Comparison of ENCODE assay signal across 21 mouse cellular contexts in the genomic region with DNA sequence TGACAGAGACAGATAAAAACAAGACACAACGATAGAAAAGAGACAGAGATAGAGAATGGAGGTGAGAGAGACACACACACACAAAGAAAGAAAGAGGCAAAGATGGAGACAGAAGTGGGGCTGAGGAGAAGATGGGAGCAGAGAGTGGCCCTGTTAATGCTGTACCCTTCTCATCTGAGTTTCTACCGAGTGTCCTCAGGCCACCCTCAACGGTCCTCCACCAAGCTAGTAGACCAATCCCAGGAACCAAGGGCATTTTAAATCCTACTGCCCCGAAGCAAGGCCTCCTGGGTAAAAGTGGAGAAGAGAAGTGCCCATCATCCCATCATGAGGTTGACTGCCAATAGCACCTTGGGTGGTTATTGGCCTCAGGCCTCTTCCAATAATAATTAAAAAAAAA. TPM values are rescaled to one million over a fixed set of nuclear protein-coding genes. Genes with fewer than 3 reads are reported as not detected.
"Had no signal": no experiment of that assay in that cellular context is flagged by ENCODE, and none has a peak within 500 bp of the region (broad histone marks: within the 10 kb centered on the region; RNA-seq: fewer than 3 reads in every experiment).

No protein-coding gene starts in this region.

- H3K4me3 ChIP-seq: limb, embryonic 12.5 days; limb, embryonic 15.5 days; midbrain, embryonic 12.5 days; neural tube, embryonic 12.5 days had no signal

- H3K27me3 ChIP-seq: limb, embryonic 15.5 days; midbrain, embryonic 15.5 days; neural tube, embryonic 12.5 days; neural tube, embryonic 15.5 days had no signal

- H3K9me3 ChIP-seq: limb, embryonic 12.5 days; limb, embryonic 15.5 days; midbrain, embryonic 12.5 days; midbrain, embryonic 15.5 days; neural tube, embryonic 12.5 days; neural tube, embryonic 15.5 days had no signal

- H3K9ac ChIP-seq: limb, embryonic 12.5 days; limb, embryonic 15.5 days; liver, embryonic 14.5 days; liver, postnatal 0 days; lung, embryonic 14.5 days; midbrain, embryonic 12.5 days; midbrain, embryonic 15.5 days; neural tube, embryonic 12.5 days; neural tube, embryonic 15.5 days had no signal

- H3K4me2 ChIP-seq: liver, embryonic 11.5 days had no signal

- H3K4me1 ChIP-seq: neural tube, embryonic 12.5 days had no signal

- H3K27ac ChIP-seq: limb, embryonic 12.5 days; limb, embryonic 15.5 days; liver, embryonic 14.5 days; macrophage; midbrain, embryonic 12.5 days; midbrain, embryonic 15.5 days; neural tube, embryonic 12.5 days; neural tube, embryonic 15.5 days; stomach, postnatal 0 days had no signal

- H3K36me3 ChIP-seq: limb, embryonic 12.5 days; limb, embryonic 15.5 days; midbrain, embryonic 12.5 days; midbrain, embryonic 15.5 days; neural tube, embryonic 12.5 days; neural tube, embryonic 15.5 days had no signal

RNA-seq across cellular contexts. Expression of a gene that starts 17.6 kb away (rescaled TPM):
- total RNA-seq: megakaryocyte, adult 5-6 weeks had no signal
- polyA plus RNA-seq: macrophage had no signal

RNA-seq across cellular contexts. Expression of a gene that starts 29.0 kb away (rescaled TPM):
- total RNA-seq: layer of hippocampus, adult 18-20 months; layer of hippocampus, postnatal 14 days; left cerebral cortex, adult 8-10 months; left cerebral cortex, postnatal 14 days; left cerebral cortex, postnatal 4 days; megakaryocyte, adult 5-6 weeks had no signal
- polyA plus RNA-seq: liver, embryonic 11.5 days; liver, embryonic 14.5 days; liver, postnatal 0 days; lung, embryonic 14.5 days; macrophage; midbrain, embryonic 12.5 days; midbrain, embryonic 15.5 days; neural tube, embryonic 12.5 days; stomach, embryonic 14.5 days; stomach, postnatal 0 days had no signal

RNA-seq across cellular contexts. Expression of a gene that starts 48.3 kb away (rescaled TPM):
- total RNA-seq: layer of hippocampus, adult 18-20 months; layer of hippocampus, postnatal 14 days; left cerebral cortex, adult 8-10 months; left cerebral cortex, postnatal 14 days; left cerebral cortex, postnatal 4 days; megakaryocyte, adult 5-6 weeks had no signal
- polyA plus RNA-seq: limb, embryonic 12.5 days; limb, embryonic 15.5 days; liver, embryonic 11.5 days; liver, embryonic 14.5 days; liver, postnatal 0 days; lung, embryonic 14.5 days; lung, postnatal 0 days; macrophage; midbrain, embryonic 12.5 days; midbrain, embryonic 15.5 days; neural tube, embryonic 12.5 days; neural tube, embryonic 15.5 days; stomach, embryonic 14.5 days; stomach, postnatal 0 days; thymus, adult 2 months had no signal
